Mouse (Mus musculus): ENCODE data around the gene Col25a1. TPM values are rescaled to one million over a fixed set of nuclear protein-coding genes. Genes with fewer than 3 reads are reported as not detected.

The Col25a1 gene
- polyA plus RNA-seq, 1 experiment = not detected

DNA sequence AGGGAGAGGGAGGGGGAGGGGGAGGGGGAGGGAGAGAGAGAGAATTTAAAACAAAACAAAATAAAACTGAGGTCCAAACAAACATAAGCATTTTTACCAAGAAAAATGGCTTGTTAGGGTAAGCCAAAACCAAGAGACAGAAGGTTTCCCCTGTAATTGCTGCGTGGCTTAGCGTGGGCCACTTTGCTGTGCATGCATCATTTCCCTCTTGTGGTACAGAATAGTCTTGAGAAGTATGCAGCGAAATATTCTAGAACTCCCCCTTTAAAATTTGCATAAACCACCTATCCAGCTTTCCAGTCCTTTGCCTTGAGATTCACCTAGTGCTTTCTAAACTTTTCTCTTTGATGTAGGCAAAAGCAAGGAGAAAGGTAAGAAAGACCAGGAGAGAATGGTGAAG, 21.8 kb downstream of the Col25a1 start:
- TF ChIP-seq POLR2A (IDR thresholded peaks at IDR 0.05; ENCODE audit: insufficient read depth, low read depth, low read length) = no peak
- no peak for TF ChIP-seq CTCF (IDR thresholded peaks at IDR 0.05; ENCODE audit: insufficient read depth, low read depth, low read length)
- Histone ChIP-seq H3K27ac (ENCODE audit: insufficient read depth, low read depth, low read length) (no peak overlapping the region), H3K4me3 (ENCODE audit: insufficient read depth, low read depth, low read length) (no peak overlapping the region), H3K4me1 (ENCODE audit: control insufficient read depth, insufficient read depth, low read length) (no peaks in the 10 kb centered on the region)
- WGBS = 84% methylated on average over 3 of the region's 3 CpGs

DNA sequence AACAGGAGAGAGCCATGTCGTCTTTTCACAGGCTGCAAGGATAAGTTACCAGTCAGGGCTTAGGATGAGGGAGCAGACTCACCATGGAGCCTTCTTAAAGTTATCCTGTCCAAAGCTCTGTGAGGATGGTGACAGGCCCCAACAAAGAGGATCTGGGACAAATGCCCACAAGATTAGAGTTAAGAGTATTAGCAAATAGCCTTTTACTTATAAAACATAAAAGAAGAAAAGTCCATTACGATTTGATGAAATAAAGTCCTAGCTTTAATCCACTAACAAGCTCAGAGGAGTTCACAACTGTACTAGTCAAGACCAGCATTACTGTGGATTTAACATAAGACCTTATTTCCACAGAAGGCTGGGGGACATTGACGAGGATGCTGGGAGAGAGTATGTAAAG, 26.2 kb downstream of the Col25a1 start:
- TF ChIP-seq CTCF (IDR thresholded peaks at IDR 0.05; ENCODE audit: insufficient read depth, low read depth, low read length) = no peak
- TF ChIP-seq POLR2A (IDR thresholded peaks at IDR 0.05; ENCODE audit: insufficient read depth, low read depth, low read length) = no peak
- Histone ChIP-seq H3K4me3 (ENCODE audit: insufficient read depth, low read depth, low read length) (no peak overlapping the region), H3K4me1 (ENCODE audit: control insufficient read depth, insufficient read depth, low read length) (no peaks in the 10 kb centered on the region), H3K27ac (ENCODE audit: insufficient read depth, low read depth, low read length) (no peak overlapping the region)
- WGBS = 58% methylated on average over 3 of the region's 3 CpGs

DNA sequence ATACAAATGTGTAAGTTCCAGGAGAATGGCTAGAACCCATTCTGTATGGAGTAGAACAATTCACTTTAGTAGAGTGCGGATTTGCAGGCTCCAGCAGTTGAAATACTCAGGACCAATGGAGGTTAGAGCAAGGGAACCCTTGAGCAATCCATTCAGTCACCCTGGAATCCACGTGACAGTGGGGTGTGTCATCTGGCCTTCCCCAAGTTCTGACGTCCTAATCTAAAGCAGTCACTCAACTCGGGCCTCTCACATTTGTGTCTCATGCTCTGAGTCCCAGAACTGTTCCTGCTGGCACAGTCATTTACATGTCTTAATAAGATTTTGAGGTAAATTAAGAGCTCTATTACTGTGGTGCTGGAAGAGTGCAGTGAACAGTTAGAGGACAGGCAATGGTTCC, 28.6 kb downstream of the Col25a1 start:
- Histone ChIP-seq H3K27ac (ENCODE audit: insufficient read depth, low read depth, low read length) (no peak overlapping the region), H3K4me3 (ENCODE audit: insufficient read depth, low read depth, low read length) (no peak overlapping the region), H3K4me1 (ENCODE audit: control insufficient read depth, insufficient read depth, low read length) (no peaks in the 10 kb centered on the region)
- WGBS = 81% methylated on average over 4 of the region's 4 CpGs
- no peak for TF ChIP-seq CTCF (IDR thresholded peaks at IDR 0.05; ENCODE audit: insufficient read depth, low read depth, low read length)
- TF ChIP-seq POLR2A (IDR thresholded peaks at IDR 0.05; ENCODE audit: insufficient read depth, low read depth, low read length) = no peak

DNA sequence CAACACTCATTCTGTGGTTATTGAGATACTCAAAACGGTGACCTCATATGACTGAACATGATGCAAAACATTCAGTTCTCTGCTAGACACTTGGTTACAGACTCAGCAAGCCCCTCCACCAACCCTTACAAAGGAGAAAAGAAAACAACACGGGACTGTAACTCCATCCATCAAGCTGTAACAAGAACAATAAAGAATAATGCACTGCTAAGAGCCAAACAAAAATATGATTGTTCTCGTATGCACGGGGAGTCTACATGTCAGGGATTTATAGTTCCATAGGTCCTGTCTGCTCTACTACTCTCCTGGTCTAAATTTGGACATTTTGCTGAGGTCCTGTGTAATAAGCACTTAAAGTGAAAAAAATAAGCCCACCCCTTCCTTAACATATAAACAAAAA, 29.6 kb downstream of the Col25a1 start:
- Histone ChIP-seq H3K27ac (ENCODE audit: insufficient read depth, low read depth, low read length) (no peak overlapping the region), H3K4me1 (ENCODE audit: control insufficient read depth, insufficient read depth, low read length) (no peaks in the 10 kb centered on the region), H3K4me3 (ENCODE audit: insufficient read depth, low read depth, low read length) (no peak overlapping the region)
- TF ChIP-seq CTCF (IDR thresholded peaks at IDR 0.05; ENCODE audit: insufficient read depth, low read depth, low read length) = no peak
- TF ChIP-seq POLR2A (IDR thresholded peaks at IDR 0.05; ENCODE audit: insufficient read depth, low read depth, low read length) = no peak
- 42% methylated on average over 4 of the region's 4 CpGs for WGBS

GRCm38 (mm10) chr3:130161323-130161917, 30.1 kb downstream of the Col25a1 start:
- H3K4me3 ChIP-seq (ENCODE audit: insufficient read depth, low read depth, low read length) = no peak overlapping the region
- no peaks in the 10 kb centered on the region for H3K4me1 ChIP-seq (ENCODE audit: control insufficient read depth, insufficient read depth, low read length)
- H3K27ac ChIP-seq (ENCODE audit: insufficient read depth, low read depth, low read length) = no peak overlapping the region
- TF ChIP-seq POLR2A (IDR thresholded peaks at IDR 0.05; ENCODE audit: insufficient read depth, low read depth, low read length) (no peak), CTCF (IDR thresholded peaks at IDR 0.05; ENCODE audit: insufficient read depth, low read depth, low read length) (no peak)
- 22% methylated on average over 13 of the region's 13 CpGs for WGBS

GRCm38 (mm10) chr3:130166875-130167274, 35.6 kb downstream of the Col25a1 start:
- TF ChIP-seq CTCF (IDR thresholded peaks at IDR 0.05; ENCODE audit: insufficient read depth, low read depth, low read length) = no peak
- no peak for TF ChIP-seq POLR2A (IDR thresholded peaks at IDR 0.05; ENCODE audit: insufficient read depth, low read depth, low read length)
- 57% methylated on average over 4 of the region's 4 CpGs for WGBS
- Histone ChIP-seq H3K4me3 (ENCODE audit: insufficient read depth, low read depth, low read length) (no peak overlapping the region), H3K27ac (ENCODE audit: insufficient read depth, low read depth, low read length) (no peak overlapping the region), H3K4me1 (ENCODE audit: control insufficient read depth, insufficient read depth, low read length) (no peaks in the 10 kb centered on the region)

DNA sequence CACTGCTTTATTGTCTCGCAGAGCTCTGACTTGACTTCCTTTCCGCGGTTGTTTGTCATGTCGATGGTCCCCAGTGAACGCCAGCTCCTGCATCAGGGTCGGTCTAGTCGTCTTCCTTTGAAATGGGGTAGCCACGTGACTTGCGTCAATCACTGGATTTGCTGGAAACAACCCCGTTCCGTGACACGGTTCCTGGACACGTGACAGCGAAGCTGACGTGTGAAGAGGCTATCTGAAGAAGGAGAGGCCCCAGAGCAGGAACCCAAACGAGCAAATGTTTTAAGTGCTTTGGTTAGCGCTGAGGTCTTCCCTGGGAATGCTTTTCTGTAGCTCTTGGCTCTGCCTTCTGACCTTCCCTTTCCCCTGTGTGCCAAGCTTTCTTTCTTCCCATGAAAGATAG, 41.5 kb downstream of the Col25a1 start:
- no peak for TF ChIP-seq POLR2A (IDR thresholded peaks at IDR 0.05; ENCODE audit: insufficient read depth, low read depth, low read length)
- no peak for TF ChIP-seq CTCF (IDR thresholded peaks at IDR 0.05; ENCODE audit: insufficient read depth, low read depth, low read length)
- 81% methylated on average over 17 of the region's 17 CpGs for WGBS
- Histone ChIP-seq H3K27ac (ENCODE audit: insufficient read depth, low read depth, low read length) (no peak overlapping the region), H3K4me1 (ENCODE audit: control insufficient read depth, insufficient read depth, low read length) (no peaks in the 10 kb centered on the region), H3K4me3 (ENCODE audit: insufficient read depth, low read depth, low read length) (no peak overlapping the region)

GRCm38 (mm10) chr3:130180181-130180940, 49.1 kb downstream of the Col25a1 start:
- peak overlapping the region; percentile 67; the same call in 1 of the 2 replicates for H3K27ac ChIP-seq (ENCODE audit: insufficient read depth, low read depth, low read length)
- peaks cover 6% of the 10 kb centered on the region; the same call in 1 of the 2 replicates for H3K4me1 ChIP-seq (ENCODE audit: control insufficient read depth, insufficient read depth, low read length)
- H3K4me3 ChIP-seq (ENCODE audit: insufficient read depth, low read depth, low read length) = peak overlapping the region; percentile 86
- TF ChIP-seq CTCF (IDR thresholded peaks at IDR 0.05; ENCODE audit: insufficient read depth, low read depth, low read length) (no peak), POLR2A (IDR thresholded peaks at IDR 0.05; ENCODE audit: insufficient read depth, low read depth, low read length) (0 out of 2 replicates have a peak, but pooled peaks have one; percentile 14)
- WGBS = under 1% methylated on average over 40 of the region's 40 CpGs

GRCm38 (mm10) chr3:130180964-130181590, 49.8 kb downstream of the Col25a1 start:
- H3K4me3 ChIP-seq (ENCODE audit: insufficient read depth, low read depth, low read length) = peak overlapping the region; percentile 86
- 2% methylated on average over 40 of the region's 40 CpGs for WGBS
- TF ChIP-seq CTCF (IDR thresholded peaks at IDR 0.05; ENCODE audit: insufficient read depth, low read depth, low read length) (no peak), POLR2A (IDR thresholded peaks at IDR 0.05; ENCODE audit: insufficient read depth, low read depth, low read length) (no peak)
- no peak overlapping the region for H3K27ac ChIP-seq (ENCODE audit: insufficient read depth, low read depth, low read length)
- H3K4me1 ChIP-seq (ENCODE audit: control insufficient read depth, insufficient read depth, low read length) = peaks cover 6% of the 10 kb centered on the region; the same call in 1 of the 2 replicates

Measured in olfactory bulb, adult 2 months (tissue).